Mouse (Mus musculus) myocyte (in vitro differentiated cells): ENCODE data around the gene Gcdh. TPM values are rescaled to one million over a fixed set of nuclear protein-coding genes. Genes with fewer than 3 reads are reported as not detected.

Experiments used
- H3K27me3 ChIP-seq: one replicate; pipeline ENCODE4 v1.6.1; 2011; ENCODE audit not compliant: control insufficient read depth, insufficient read depth, insufficient read length
- H3K36me3 ChIP-seq: one replicate; pipeline ENCODE4 v1.6.1; 2011; ENCODE audit not compliant: control insufficient read depth, insufficient read depth
- H3K4me2 ChIP-seq: one replicate; pipeline ENCODE4 v1.6.1; 2011; ENCODE audit warnings: low read depth, control low read depth
- H3K4me3 ChIP-seq: one replicate; pipeline ENCODE4 v1.5.1; 2011; ENCODE audit warnings: mild to moderate bottlenecking, control low read depth, moderate library complexity
- H3K79me2 ChIP-seq: one replicate; pipeline ENCODE4 v1.6.1; 2011; ENCODE audit not compliant: control insufficient read depth, insufficient read depth
- H3ac ChIP-seq: one replicate; pipeline ENCODE4 v1.6.1; 2011; ENCODE audit not compliant: control insufficient read depth, insufficient read length
- CEBPB ChIP-seq: IDR thresholded peaks from 2 replicates; pipeline ENCODE4 v1.6.1; 2011; ENCODE audit warnings: mild to moderate bottlenecking, moderate library complexity; ENCODE audit not compliant: poor library complexity, insufficient read depth, severe bottlenecking
- E2F4 ChIP-seq: IDR thresholded peaks from one replicate; pipeline ENCODE4 v1.6.1; 2011; ENCODE audit warnings: mild to moderate bottlenecking, control low read depth, moderate library complexity; ENCODE audit not compliant: insufficient read depth
- MAX ChIP-seq: IDR thresholded peaks from one replicate; pipeline ENCODE4 v1.6.1; 2011; ENCODE audit warnings: low read depth, mild to moderate bottlenecking, control low read depth
- MYOD1 ChIP-seq, 3 experiments: IDR thresholded peaks; one replicate each; pipeline ENCODE4 v1.6.1; 2011; ENCODE audit warnings: control low read depth in 2 of 3, low read depth in 2 of 3, mild to moderate bottlenecking in 2 of 3, moderate library complexity in 1 of 3; ENCODE audit not compliant: insufficient read length in 2 of 3, control insufficient read depth in 1 of 3
- MYOG ChIP-seq, 3 experiments: IDR thresholded peaks; one replicate each; pipeline ENCODE4 v1.6.1; 2011; ENCODE audit warnings: control low read depth in 2 of 3, low read depth in 2 of 3, mild to moderate bottlenecking in 2 of 3; ENCODE audit not compliant: insufficient read length in 2 of 3, control insufficient read depth in 1 of 3, insufficient read depth in 1 of 3
- POLR2A ChIP-seq: IDR thresholded peaks from one replicate; pipeline ENCODE4 v1.6.1; 2011; ENCODE audit warnings: low read depth, mild to moderate bottlenecking, control low read depth, moderate library complexity; ENCODE audit not compliant: insufficient read length
- POLR2AphosphoS2 ChIP-seq: IDR thresholded peaks from one replicate; pipeline ENCODE4 v1.6.1; 2011; ENCODE audit warnings: low read depth, control low read depth; ENCODE audit not compliant: insufficient read length
- REST ChIP-seq: IDR thresholded peaks from one replicate; pipeline ENCODE4 v1.6.1; 2011; ENCODE audit warnings: mild to moderate bottlenecking, control low read depth, moderate library complexity; ENCODE audit not compliant: insufficient read depth, insufficient read length
- SRF ChIP-seq: IDR thresholded peaks from one replicate; pipeline ENCODE4 v1.6.1; 2011; ENCODE audit warnings: low read depth; ENCODE audit not compliant: control insufficient read depth, insufficient read length
- TCF12 ChIP-seq: IDR thresholded peaks from one replicate; pipeline ENCODE4 v1.6.1; 2011; ENCODE audit warnings: mild to moderate bottlenecking, control low read depth; ENCODE audit not compliant: poor library complexity, insufficient read depth, severe bottlenecking
- TCF3 ChIP-seq: IDR thresholded peaks from one replicate; pipeline ENCODE4 v1.6.1; 2011; ENCODE audit warnings: low read depth, control low read depth; ENCODE audit not compliant: insufficient read length
- USF1 ChIP-seq: IDR thresholded peaks from one replicate; pipeline ENCODE4 v1.6.1; 2011; ENCODE audit warnings: low read depth, mild to moderate bottlenecking, control low read depth, moderate library complexity
- polyA plus RNA-seq: library from polyadenylated mRNA; unstranded; fragments of >200 nt; fragmentation: generic; extraction: Trizol; gene quantifications from one replicate; pipeline ENCODE4 v1.2.1, GENCODE M21; 2012; ENCODE audit warnings: missing spikeins

Gcdh gene
- polyA plus RNA-seq, 1 experiment = 20.9 TPM

- TF ChIP-seq POLR2AphosphoS2 (peak; percentile 42), MAX (no peak)
- Histone ChIP-seq H3K79me2 (no peaks in the 10 kb centered on the region), H3K4me3 (no peak within 1 kb of the TSS), H3ac (no peak within 1 kb of the TSS), H3K27me3 (no peaks in the 10 kb centered on the region), H3K4me2 (no peak within 1 kb of the TSS), H3K36me3 (no peaks in the 10 kb centered on the region)
Measured at GRCm38 (mm10) chr8:84871376-84872308, 22.1 kb downstream of the Gcdh start, which contains the start of gene Syce2. Syce2 (plus strand) TSS chr8:84872111.

- peaks cover 15% of the 10 kb centered on the region for H3K36me3 ChIP-seq
- peak within 1 kb of the TSS; percentile 62 for H3ac ChIP-seq
- peak within 1 kb of the TSS; percentile 54 for H3K4me3 ChIP-seq
- no peaks in the 10 kb centered on the region for H3K27me3 ChIP-seq
- TF ChIP-seq MYOD1 (IDR thresholded peaks at IDR 0.05; ENCODE audit: control insufficient read depth in 1 of 3, insufficient read length in 2 of 3, low read depth in 2 of 3) = peak in 1 of 3 experiments; percentile 28
- no peak for TF ChIP-seq CEBPB
- no peak for TF ChIP-seq MAX
- peak; percentile 99 for TF ChIP-seq POLR2A
- peak; percentile 97 for TF ChIP-seq POLR2AphosphoS2
- TF ChIP-seq SRF = peak; percentile 78
- H3K4me2 ChIP-seq = peak within 1 kb of the TSS; percentile 85
- peaks cover 35% of the 10 kb centered on the region for H3K79me2 ChIP-seq
Measured at GRCm38 (mm10) chr8:84856864-84857441, 36.8 kb downstream of the Gcdh start, which contains the start of gene Farsa. Farsa (plus strand) TSS chr8:84856989.

DNA sequence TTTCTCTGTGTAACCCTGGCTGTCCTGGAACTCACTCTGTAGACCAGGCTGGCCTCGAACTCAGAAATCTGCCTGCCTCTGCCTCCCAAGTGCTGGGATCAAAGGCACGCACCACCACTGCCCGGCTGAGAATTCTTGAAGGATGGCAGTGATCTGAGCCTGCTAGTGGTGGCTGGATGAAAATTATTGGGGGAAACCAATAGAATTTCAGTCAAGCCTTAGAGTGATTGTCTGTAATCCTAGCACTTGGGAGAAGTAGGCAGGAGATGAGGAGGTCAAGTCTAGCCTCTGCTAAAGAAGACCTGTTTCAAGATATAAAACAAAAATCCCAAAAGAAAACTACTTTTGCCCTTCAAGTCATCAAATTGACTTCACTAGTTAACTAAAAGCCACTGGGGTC is 37.3 kb downstream of the Gcdh start:
- H3ac ChIP-seq = peak overlapping the region; percentile 62
- peaks cover 35% of the 10 kb centered on the region for H3K79me2 ChIP-seq
- H3K4me3 ChIP-seq = peak overlapping the region; percentile 54
- no peak overlapping the region for H3K4me2 ChIP-seq
- TF ChIP-seq E2F4 = no peak
- TF ChIP-seq POLR2AphosphoS2 = no peak
- no peak for TF ChIP-seq MAX
- TF ChIP-seq CEBPB = no peak
- TF ChIP-seq REST = no peak
- TF ChIP-seq POLR2A = no peak
- TF ChIP-seq TCF12 = no peak
- no peak for TF ChIP-seq MYOG (IDR thresholded peaks at IDR 0.05; ENCODE audit: control insufficient read depth in 1 of 3, insufficient read depth in 1 of 3, insufficient read length in 2 of 3, low read depth in 2 of 3)
- no peak for TF ChIP-seq SRF
- no peak for TF ChIP-seq TCF3
- TF ChIP-seq USF1 = no peak
- TF ChIP-seq MYOD1 (IDR thresholded peaks at IDR 0.05; ENCODE audit: control insufficient read depth in 1 of 3, insufficient read length in 2 of 3, low read depth in 2 of 3) = no peak
- H3K27me3 ChIP-seq = no peaks in the 10 kb centered on the region
- peaks cover 10% of the 10 kb centered on the region for H3K36me3 ChIP-seq

DNA sequence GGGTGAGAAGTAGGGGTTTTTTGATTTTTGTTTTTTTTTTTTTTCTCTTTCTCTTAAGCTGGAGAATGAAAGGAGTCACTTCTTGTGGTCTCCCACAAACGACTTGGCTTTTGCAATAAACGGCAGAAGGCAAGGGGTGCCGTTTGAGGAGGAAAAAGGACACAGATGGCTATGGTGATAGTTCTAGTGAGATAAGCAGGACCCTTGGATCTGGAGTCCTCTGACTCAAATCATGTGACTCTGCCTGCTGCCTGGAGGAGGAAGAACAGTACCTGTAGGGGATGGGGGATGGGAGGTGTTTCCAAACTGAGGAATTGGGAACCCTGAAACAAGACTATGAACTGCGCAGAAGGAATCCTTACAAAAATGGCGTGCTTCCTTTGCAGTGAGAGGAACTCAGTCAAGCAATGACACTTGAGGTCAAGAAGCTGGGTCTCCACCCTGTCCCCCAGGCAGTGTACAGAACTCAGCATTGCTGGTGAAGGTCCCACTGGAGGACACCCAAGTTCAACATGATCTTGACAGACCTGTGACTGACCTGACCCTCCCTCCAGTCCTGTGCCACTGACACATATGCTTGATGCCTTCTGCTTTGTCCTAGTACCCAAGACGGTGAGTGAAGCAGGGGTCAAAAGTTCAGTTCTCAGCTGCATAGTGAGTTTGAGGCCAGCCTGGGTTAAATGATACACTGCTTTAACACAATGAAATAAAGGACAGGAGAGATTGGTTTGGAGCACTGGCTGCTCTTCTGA is 45.9 kb downstream of the Gcdh start:
- peak overlapping the region; percentile 99 for H3K4me2 ChIP-seq
- no peaks in the 10 kb centered on the region for H3K27me3 ChIP-seq
- peak overlapping the region; percentile 98 for H3K4me3 ChIP-seq
- peaks cover 15% of the 10 kb centered on the region for H3K79me2 ChIP-seq
- TF ChIP-seq MYOG (IDR thresholded peaks at IDR 0.05; ENCODE audit: control insufficient read depth in 1 of 3, insufficient read depth in 1 of 3, insufficient read length in 2 of 3, low read depth in 2 of 3) (no peak), MYOD1 (IDR thresholded peaks at IDR 0.05; ENCODE audit: control insufficient read depth in 1 of 3, insufficient read length in 2 of 3, low read depth in 2 of 3) (no peak)
- H3ac ChIP-seq = peak overlapping the region; percentile 51
- peaks cover 24% of the 10 kb centered on the region for H3K36me3 ChIP-seq
